Mouse (Mus musculus) hematopoietic stem cell, adult 5-6 weeks (primary cell): Measurements from ENCODE around the gene Cryaa. TPM values are rescaled to one million over a fixed set of nuclear protein-coding genes. Genes with fewer than 3 reads are reported as not detected.

Experiments used
- ATAC-seq, 2 experiments: fragments of 125-278 bp in 1 of 2; replicated peaks in 1 of 2; 2 replicates each; pipeline ENCODE4 v1.8.0; 2016 to 2017; ENCODE audit warnings: inconsistent platforms in 2 of 2, mild to moderate bottlenecking in 2 of 2, moderate number of reproducible peaks in 2 of 2, low read depth in 1 of 2, moderate TSS enrichment in 1 of 2; ENCODE audit not compliant: low FRiP score in 2 of 2, poor library complexity in 2 of 2, severe bottlenecking in 2 of 2, insufficient read depth in 1 of 2, low TSS enrichment in 1 of 2
- total RNA-seq: library from RNA; stranded (forward); fragments of 172-1452, 232-1000 nt; gene quantifications from 2 replicates; pipeline ENCODE4 v1.2.3, GENCODE M21; 2017

Gene Cryaa
- total RNA-seq, 1 experiment from 2014 or later, result not detected

DNA sequence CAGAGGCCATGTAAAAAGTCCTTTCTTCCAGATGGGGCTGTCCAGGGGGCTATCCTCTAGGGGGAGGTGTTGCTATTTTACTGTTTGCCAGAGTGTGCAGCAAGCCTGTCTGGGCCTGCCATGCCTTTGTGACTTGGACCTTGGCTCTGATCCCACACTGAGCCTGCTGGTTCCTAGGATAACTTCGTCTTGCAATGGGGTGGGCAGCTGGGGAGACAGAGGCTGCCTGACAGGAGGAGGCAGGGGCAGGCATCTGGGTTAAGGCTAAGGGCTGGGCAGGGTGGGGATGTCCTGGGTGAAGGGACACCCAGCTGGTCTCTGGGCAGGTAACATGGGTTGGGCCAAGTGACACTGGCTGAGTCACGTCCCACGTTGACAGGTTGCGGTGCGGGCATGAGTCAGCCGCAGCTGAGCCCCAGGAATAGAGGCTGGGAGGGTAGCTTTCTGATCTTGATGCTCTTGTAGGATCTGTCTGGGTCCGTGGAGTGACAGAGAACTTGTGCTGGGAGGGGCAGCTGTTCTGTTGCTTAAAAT lies 51.4 kb downstream of the Cryaa start:
- ATAC-seq, result 0 out of 4 replicates have a peak, but pooled peaks have one; percentile 15 to 48

DNA sequence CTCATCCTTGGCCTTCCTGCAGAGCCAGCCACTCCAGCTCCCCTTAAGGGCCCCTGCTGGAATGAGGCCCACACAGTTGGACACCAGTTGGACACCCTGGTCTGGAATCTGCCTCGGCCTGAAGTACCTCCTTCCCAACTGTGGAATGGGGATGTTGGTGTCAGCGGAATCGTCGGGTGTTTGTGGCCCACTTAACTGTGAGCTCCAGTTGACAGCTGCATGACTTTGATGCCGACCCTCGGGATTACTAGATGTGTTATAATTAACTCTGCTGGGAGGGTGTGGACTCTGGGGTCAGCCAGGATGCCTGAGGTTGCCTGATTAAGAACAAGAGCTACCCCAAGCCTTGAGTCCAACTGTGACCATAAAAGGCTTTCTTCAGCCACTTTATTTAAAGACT lies 53.4 kb downstream of the Cryaa start:
- ATAC-seq, result no peak

Other genes starting within 250 kb of the Cryaa start
- 17.9 and 25.9 TPM in 2 replicates for gene Wdr4, start 157.8 kb upstream of the Cryaa start, total RNA-seq
- 127 and 203 TPM in 2 replicates for gene Ndufv3, start 157.7 kb upstream of the Cryaa start, total RNA-seq
- 30.8 and 31.6 TPM in 2 replicates for gene Pknox1, start 113.1 kb upstream of the Cryaa start, total RNA-seq
- gene Cbs, start 40.6 kb upstream of the Cryaa start, total RNA-seq, result 0.75 TPM in 1 of 2 replicates, not detected in the other
- gene U2af1, start 18.9 kb upstream of the Cryaa start, total RNA-seq, result 224 and 307 TPM in 2 replicates
- 77.4 and 203 TPM in 2 replicates for gene Sik1, start 178.0 kb downstream of the Cryaa start, total RNA-seq